Mouse (Mus musculus): ENCODE results near the gene Rere. TPM values are rescaled to one million over a fixed set of nuclear protein-coding genes. Genes with fewer than 3 reads are reported as not detected.

Rere gene
- polyA plus RNA-seq, 1 experiment from 2014 or later: 51.6 TPM

GRCm38 (mm10) chr4:150307226-150307625, 25.8 kb downstream of the Rere start:
- no peaks in the 10 kb centered on the region for H3K9me3 ChIP-seq (ENCODE audit: control insufficient read depth, low read length)
- no peak for DNase-seq (ENCODE audit: low spot score)
- no peaks in the 10 kb centered on the region for H3K27me3 ChIP-seq (ENCODE audit: control insufficient read depth, insufficient read depth, low read length)
- no peak overlapping the region for H3K9ac ChIP-seq (ENCODE audit: low read length)
- H3K27ac ChIP-seq (ENCODE audit: low read depth, low read length): no peak overlapping the region
- no peak overlapping the region for H3K4me2 ChIP-seq (ENCODE audit: low read depth, low read length, severe bottlenecking)
- ATAC-seq (replicated peaks; ENCODE audit: low FRiP score): no peak
- WGBS: 82% methylated on average over 1 of the region's 1 CpGs
- no peak overlapping the region for H3K4me3 ChIP-seq (ENCODE audit: low read depth, low read length)
- H3K4me1 ChIP-seq (replicated peaks; ENCODE audit: control insufficient read depth, insufficient read depth, low read length): no peaks in the 10 kb centered on the region
- no peaks in the 10 kb centered on the region for H3K36me3 ChIP-seq (ENCODE audit: control insufficient read depth, insufficient read depth, low read length)

DNA sequence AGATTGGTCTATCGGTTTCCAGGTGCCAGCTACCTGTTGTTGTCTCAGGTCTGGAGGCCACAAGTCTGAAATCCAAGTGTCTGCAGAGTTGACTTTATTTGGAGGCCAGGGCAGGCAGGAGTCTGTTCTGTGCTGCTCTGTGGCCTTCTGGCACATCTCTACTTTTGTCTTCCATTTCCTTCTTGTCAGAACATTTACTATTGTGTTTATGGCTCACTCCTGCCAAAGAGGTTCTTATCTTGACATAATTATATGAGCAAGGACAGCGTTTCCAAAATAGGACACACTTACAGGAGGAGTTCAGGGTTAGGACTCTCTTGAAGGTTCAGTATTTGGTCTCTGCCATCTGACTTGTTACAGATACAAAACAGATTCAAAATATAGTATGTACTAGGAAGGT, 30.0 kb downstream of the Rere start:
- H3K36me3 ChIP-seq (ENCODE audit: control insufficient read depth, insufficient read depth, low read length): no peaks in the 10 kb centered on the region
- no peaks in the 10 kb centered on the region for H3K4me1 ChIP-seq (replicated peaks; ENCODE audit: control insufficient read depth, insufficient read depth, low read length)
- no peaks in the 10 kb centered on the region for H3K9me3 ChIP-seq (ENCODE audit: control insufficient read depth, low read length)
- H3K27me3 ChIP-seq (ENCODE audit: control insufficient read depth, insufficient read depth, low read length): no peaks in the 10 kb centered on the region
- ATAC-seq (replicated peaks; ENCODE audit: low FRiP score) (no peak), DNase-seq (ENCODE audit: low spot score) (no peak)
- H3K27ac ChIP-seq (ENCODE audit: low read depth, low read length): no peak overlapping the region
- no peak overlapping the region for H3K9ac ChIP-seq (ENCODE audit: low read length)
- no peak overlapping the region for H3K4me2 ChIP-seq (ENCODE audit: low read depth, low read length, severe bottlenecking)
- WGBS: 98% methylated on average over 2 of the region's 2 CpGs
- H3K4me3 ChIP-seq (ENCODE audit: low read depth, low read length): no peak overlapping the region

- Histone ChIP-seq H3K36me3 (ENCODE audit: control insufficient read depth, insufficient read depth, low read length) (no peaks in the 10 kb centered on the region), H3K9ac (ENCODE audit: low read length) (no peak overlapping the region), H3K9me3 (ENCODE audit: control insufficient read depth, low read length) (no peaks in the 10 kb centered on the region), H3K4me3 (ENCODE audit: low read depth, low read length) (no peak overlapping the region), H3K27ac (ENCODE audit: low read depth, low read length) (no peak overlapping the region), H3K4me2 (ENCODE audit: low read depth, low read length, severe bottlenecking) (no peak overlapping the region), H3K4me1 (replicated peaks; ENCODE audit: control insufficient read depth, insufficient read depth, low read length) (no peaks in the 10 kb centered on the region), H3K27me3 (ENCODE audit: control insufficient read depth, insufficient read depth, low read length) (no peaks in the 10 kb centered on the region)
- WGBS: 94% methylated on average over 2 of the region's 2 CpGs
- ATAC-seq (replicated peaks; ENCODE audit: low FRiP score) (no peak), DNase-seq (ENCODE audit: low spot score) (no peak)
Observed at GRCm38 (mm10) chr4:150312646-150313045, 31.2 kb downstream of the Rere start.

GRCm38 (mm10) chr4:150315301-150315700, 33.9 kb downstream of the Rere start:
- DNase-seq (ENCODE audit: low spot score) (no peak), ATAC-seq (replicated peaks; ENCODE audit: low FRiP score) (no peak)
- no peak overlapping the region for H3K4me3 ChIP-seq (ENCODE audit: low read depth, low read length)
- no peak overlapping the region for H3K27ac ChIP-seq (ENCODE audit: low read depth, low read length)
- no peaks in the 10 kb centered on the region for H3K9me3 ChIP-seq (ENCODE audit: control insufficient read depth, low read length)
- WGBS: 96% methylated on average over 19 of the region's 19 CpGs
- 0 out of 2 replicates have a peak, but pooled peaks cover 3% of the 10 kb centered on the region for H3K4me1 ChIP-seq (replicated peaks; ENCODE audit: control insufficient read depth, insufficient read depth, low read length)
- H3K4me2 ChIP-seq (ENCODE audit: low read depth, low read length, severe bottlenecking): no peak overlapping the region
- no peaks in the 10 kb centered on the region for H3K36me3 ChIP-seq (ENCODE audit: control insufficient read depth, insufficient read depth, low read length)
- H3K27me3 ChIP-seq (ENCODE audit: control insufficient read depth, insufficient read depth, low read length): no peaks in the 10 kb centered on the region
- H3K9ac ChIP-seq (ENCODE audit: low read length): no peak overlapping the region

DNA sequence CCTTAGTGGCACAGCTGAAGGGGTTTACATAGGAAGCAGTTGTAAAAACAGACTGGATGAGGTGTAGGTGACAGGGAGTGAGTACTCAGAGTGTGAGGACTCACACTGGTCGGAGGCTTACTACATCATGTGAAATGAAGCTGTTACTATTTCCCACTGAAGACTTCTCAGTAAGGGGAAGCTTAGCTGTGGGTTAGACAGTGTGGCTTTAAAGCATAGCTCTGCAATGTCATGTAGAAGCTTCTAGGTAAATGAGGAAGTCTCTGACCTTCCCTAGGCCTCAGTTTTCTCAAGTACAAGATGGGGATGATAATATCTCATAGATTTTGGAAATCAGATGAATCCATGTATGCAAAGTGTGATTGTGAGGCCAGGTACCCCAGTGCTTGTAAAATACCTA, 35.1 kb downstream of the Rere start:
- Histone ChIP-seq H3K4me2 (ENCODE audit: low read depth, low read length, severe bottlenecking) (no peak overlapping the region), H3K27me3 (ENCODE audit: control insufficient read depth, insufficient read depth, low read length) (no peaks in the 10 kb centered on the region), H3K4me1 (replicated peaks; ENCODE audit: control insufficient read depth, insufficient read depth, low read length) (0 out of 2 replicates have a peak, but pooled peaks cover 3% of the 10 kb centered on the region), H3K27ac (ENCODE audit: low read depth, low read length) (no peak overlapping the region), H3K9me3 (ENCODE audit: control insufficient read depth, low read length) (no peaks in the 10 kb centered on the region), H3K36me3 (ENCODE audit: control insufficient read depth, insufficient read depth, low read length) (no peaks in the 10 kb centered on the region), H3K9ac (ENCODE audit: low read length) (no peak overlapping the region), H3K4me3 (ENCODE audit: low read depth, low read length) (no peak overlapping the region)
- no peak for DNase-seq (ENCODE audit: low spot score)
- no peak for ATAC-seq (replicated peaks; ENCODE audit: low FRiP score)
- WGBS: 94% methylated on average over 1 of the region's 1 CpGs

DNA sequence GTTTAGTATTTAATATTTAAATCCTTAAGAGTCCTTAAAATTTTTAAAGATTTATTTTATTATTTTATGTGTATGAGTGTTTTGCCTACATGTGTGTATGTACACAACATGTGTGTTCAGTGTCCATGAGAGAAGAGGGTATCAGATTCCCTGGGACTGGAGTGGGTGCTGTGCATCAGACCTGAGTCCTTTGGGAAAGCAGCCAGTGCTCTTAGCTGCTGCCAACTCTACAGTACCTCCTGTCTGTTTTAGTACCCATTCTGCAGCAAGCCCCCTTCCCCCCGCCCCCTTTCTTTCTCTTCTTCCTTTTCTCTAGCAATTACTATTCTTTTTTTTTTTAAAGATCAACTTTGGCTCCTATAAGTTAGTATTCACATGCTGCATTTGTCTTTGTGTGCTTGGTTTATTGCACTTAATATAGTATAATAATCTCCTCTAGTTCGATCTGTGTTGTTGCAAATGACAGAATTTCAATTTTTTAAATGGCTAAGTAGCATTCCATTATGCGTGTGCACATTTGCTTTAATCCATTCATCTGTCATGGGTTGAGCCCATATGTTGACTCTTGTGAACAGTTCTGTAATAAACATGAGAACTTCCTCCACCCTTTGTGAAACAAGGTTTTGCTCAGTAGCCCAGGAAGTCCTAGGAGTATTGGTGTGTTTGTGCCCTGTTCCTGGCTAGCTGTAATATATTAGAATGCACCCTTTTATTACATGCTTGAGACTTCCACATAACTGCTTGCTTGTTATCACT, 43.8 kb downstream of the Rere start:
- Histone ChIP-seq H3K9ac (ENCODE audit: low read length) (no peak overlapping the region), H3K4me2 (ENCODE audit: low read depth, low read length, severe bottlenecking) (no peak overlapping the region), H3K4me1 (replicated peaks; ENCODE audit: control insufficient read depth, insufficient read depth, low read length) (no peaks in the 10 kb centered on the region), H3K36me3 (ENCODE audit: control insufficient read depth, insufficient read depth, low read length) (no peaks in the 10 kb centered on the region), H3K9me3 (ENCODE audit: control insufficient read depth, low read length) (no peaks in the 10 kb centered on the region), H3K27me3 (ENCODE audit: control insufficient read depth, insufficient read depth, low read length) (no peaks in the 10 kb centered on the region), H3K4me3 (ENCODE audit: low read depth, low read length) (no peak overlapping the region), H3K27ac (ENCODE audit: low read depth, low read length) (no peak overlapping the region)
- no peak for DNase-seq (ENCODE audit: low spot score)
- ATAC-seq (replicated peaks; ENCODE audit: low FRiP score): no peak
- WGBS: 95% methylated on average over 3 of the region's 3 CpGs

GRCm38 (mm10) chr4:150326005-150326404, 44.6 kb downstream of the Rere start:
- no peaks in the 10 kb centered on the region for H3K27me3 ChIP-seq (ENCODE audit: control insufficient read depth, insufficient read depth, low read length)
- H3K9ac ChIP-seq (ENCODE audit: low read length): no peak overlapping the region
- no peak overlapping the region for H3K27ac ChIP-seq (ENCODE audit: low read depth, low read length)
- no peak for ATAC-seq (replicated peaks; ENCODE audit: low FRiP score)
- H3K4me1 ChIP-seq (replicated peaks; ENCODE audit: control insufficient read depth, insufficient read depth, low read length): no peaks in the 10 kb centered on the region
- H3K4me3 ChIP-seq (ENCODE audit: low read depth, low read length): no peak overlapping the region
- H3K4me2 ChIP-seq (ENCODE audit: low read depth, low read length, severe bottlenecking): no peak overlapping the region
- H3K36me3 ChIP-seq (ENCODE audit: control insufficient read depth, insufficient read depth, low read length): no peaks in the 10 kb centered on the region
- no peaks in the 10 kb centered on the region for H3K9me3 ChIP-seq (ENCODE audit: control insufficient read depth, low read length)
- whole genome bisulfite sequencing: 97% methylated on average over 2 of the region's 2 CpGs
- no peak for DNase-seq (ENCODE audit: low spot score)

- H3K36me3 ChIP-seq (ENCODE audit: control insufficient read depth, insufficient read depth, low read length): no peaks in the 10 kb centered on the region
- H3K27ac ChIP-seq (ENCODE audit: low read depth, low read length): no peak overlapping the region
- H3K4me1 ChIP-seq (replicated peaks; ENCODE audit: control insufficient read depth, insufficient read depth, low read length): no peaks in the 10 kb centered on the region
- H3K4me3 ChIP-seq (ENCODE audit: low read depth, low read length): no peak overlapping the region
- DNase-seq (ENCODE audit: low spot score) (no peak), ATAC-seq (replicated peaks; ENCODE audit: low FRiP score) (no peak)
- H3K4me2 ChIP-seq (ENCODE audit: low read depth, low read length, severe bottlenecking): no peak overlapping the region
- WGBS: 84% methylated on average over 4 of the region's 4 CpGs
- H3K9ac ChIP-seq (ENCODE audit: low read length): no peak overlapping the region
- H3K27me3 ChIP-seq (ENCODE audit: control insufficient read depth, insufficient read depth, low read length): no peaks in the 10 kb centered on the region
- no peaks in the 10 kb centered on the region for H3K9me3 ChIP-seq (ENCODE audit: control insufficient read depth, low read length)
Observed at GRCm38 (mm10) chr4:150327476-150327875, 46.0 kb downstream of the Rere start.
